ENCODE assay signal across 9 mouse cellular contexts in the genomic region with DNA sequence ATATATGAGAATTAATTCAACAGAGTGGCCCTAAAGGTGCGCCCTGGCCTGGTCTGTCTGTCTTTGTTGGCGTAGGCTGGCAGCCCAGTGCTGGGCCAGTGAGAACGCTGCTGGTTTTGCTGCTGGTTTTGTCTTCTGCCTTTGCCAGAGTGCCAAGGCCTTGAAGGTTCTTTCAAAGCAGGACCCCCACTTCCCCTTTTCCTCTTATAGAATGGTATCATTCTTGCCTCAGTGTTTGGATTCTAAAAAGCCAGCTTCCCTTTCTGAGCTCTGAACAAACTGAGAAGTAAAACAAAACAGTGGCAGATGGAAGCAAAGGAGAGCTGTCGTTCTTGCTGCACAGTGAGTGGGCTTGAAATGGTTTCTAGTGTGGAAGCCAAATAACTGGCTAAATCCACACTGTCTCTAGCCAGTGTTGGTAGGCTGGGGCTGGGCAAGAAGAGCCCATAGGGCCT.
DNase-seq lines count a peak whose midpoint lies in the region; ATAC-seq and TF ChIP-seq lines count a peak whose summit lies in the region.
"Had no signal": no experiment of that assay in that cellular context is flagged by ENCODE, and none has a peak within 500 bp of the region (broad histone marks: within the 10 kb centered on the region; RNA-seq: fewer than 3 reads in every experiment).

No protein-coding gene starts in this region.

- no peak for ATAC-seq in neural tube, embryonic 13.5 days (ENCODE audit: low read depth)
- ATAC-seq in hindbrain, postnatal 0 days = no peak

- no peak overlapping the region for H3K4me3 ChIP-seq in neural tube, embryonic 13.5 days
- H3K4me3 ChIP-seq in hindbrain, postnatal 0 days (ENCODE audit: low read length) = no peak overlapping the region
- H3K4me3 ChIP-seq in heart, adult 2 months = no peak overlapping the region
- H3K4me3 ChIP-seq: limb, embryonic 13.5 days had no signal

- 75% methylated on average over 4 of the region's 4 CpGs for WGBS in neural tube, embryonic 13.5 days
- 60% methylated on average over 4 of the region's 4 CpGs for WGBS in hindbrain, postnatal 0 days
- WGBS in heart, adult 2 months = 80% methylated on average over 4 of the region's 4 CpGs

- no peaks in the 10 kb centered on the region for H3K36me3 ChIP-seq in neural tube, embryonic 13.5 days
- H3K36me3 ChIP-seq in hindbrain, postnatal 0 days (ENCODE audit: insufficient read depth, low read length) = no peaks in the 10 kb centered on the region
- H3K36me3 ChIP-seq in heart, adult 2 months (ENCODE audit: control insufficient read depth, insufficient read depth, low read length) = no peaks in the 10 kb centered on the region
- H3K36me3 ChIP-seq: limb, embryonic 13.5 days had no signal

- 0 out of 2 replicates have a peak overlapping the region, but pooled peaks have one; percentile 18 for H3K9ac ChIP-seq in neural tube, embryonic 13.5 days
- H3K9ac ChIP-seq in hindbrain, postnatal 0 days (replicated peaks; ENCODE audit: low read length) = no peak overlapping the region
- H3K9ac ChIP-seq in heart, adult 2 months (ENCODE audit: low read depth, low read length) = no peak overlapping the region
- H3K9ac ChIP-seq: limb, embryonic 13.5 days had no signal

- no peak for TF ChIP-seq CTCF in hindbrain, postnatal 0 days (IDR thresholded peaks at IDR 0.05; ENCODE audit: low read depth)
- TF ChIP-seq CTCF in heart, adult 2 months (IDR thresholded peaks at IDR 0.05) = no peak

- no peaks in the 10 kb centered on the region for H3K9me3 ChIP-seq in neural tube, embryonic 13.5 days
- no peaks in the 10 kb centered on the region for H3K9me3 ChIP-seq in hindbrain, postnatal 0 days (ENCODE audit: low read length)
- H3K9me3 ChIP-seq: limb, embryonic 13.5 days had no signal

- no peak for TF ChIP-seq EP300 in heart, adult 2 months (IDR thresholded peaks at IDR 0.05; ENCODE audit: insufficient read depth, low read depth, low read length)

- H3K27me3 ChIP-seq in neural tube, embryonic 13.5 days = no peaks in the 10 kb centered on the region
- H3K27me3 ChIP-seq in hindbrain, postnatal 0 days (ENCODE audit: insufficient read depth, low read length) = no peaks in the 10 kb centered on the region
- no peaks in the 10 kb centered on the region for H3K27me3 ChIP-seq in heart, adult 2 months (ENCODE audit: control insufficient read depth, insufficient read depth, low read length)
- H3K27me3 ChIP-seq: limb, embryonic 13.5 days had no signal

- H3K79me2 ChIP-seq in heart, adult 2 months (replicated peaks; ENCODE audit: control insufficient read depth, insufficient read depth, low read length) = no peaks in the 10 kb centered on the region

- H3K4me1 ChIP-seq in neural tube, embryonic 13.5 days (replicated peaks) = peaks cover 65% of the 10 kb centered on the region
- peaks cover 40% of the 10 kb centered on the region for H3K4me1 ChIP-seq in hindbrain, postnatal 0 days (ENCODE audit: insufficient read depth, low read length)
- H3K4me1 ChIP-seq in heart, adult 2 months (ENCODE audit: control insufficient read depth, insufficient read depth, low read length) = peaks cover 2% of the 10 kb centered on the region; the same call in 1 of the 2 replicates

- no peak for DNase-seq in neural tube, embryonic 10.5 days (ENCODE audit: extremely low spot score, low spot score)
- peak; percentile 52 for DNase-seq in cerebellum, adult 9-10 months
- DNase-seq in hindbrain, postnatal 0 days (ENCODE audit: low spot score) = peak; percentile 20
- peak; percentile 22 for DNase-seq in naive thymus-derived CD4-positive, alpha-beta T cell, adult 2 months (ENCODE audit: low read depth)
- DNase-seq in urinary bladder, postnatal 36 days (ENCODE audit: low spot score in 2 of 2) = no peak
- no peak for DNase-seq in gastrocnemius, adult 8-10 months (ENCODE audit: low spot score in 2 of 2)
- no peak for DNase-seq in heart, adult 2 months

- H3K27ac ChIP-seq in neural tube, embryonic 13.5 days (replicated peaks) = peak overlapping the region; percentile 30; the same call in 1 of the 2 replicates
- peak overlapping the region; percentile 52 for H3K27ac ChIP-seq in hindbrain, postnatal 0 days
- no peak overlapping the region for H3K27ac ChIP-seq in heart, adult 2 months
- H3K27ac ChIP-seq: limb, embryonic 13.5 days had no signal

- intact Hi-C loops in heart, adult 2 months (cut with DNase I) = no loop called here

- no peak overlapping the region for H3K4me2 ChIP-seq in neural tube, embryonic 13.5 days
- H3K4me2 ChIP-seq in hindbrain, postnatal 0 days (ENCODE audit: low read depth, low read length) = no peak overlapping the region
- H3K4me2 ChIP-seq: limb, embryonic 13.5 days had no signal

- TF ChIP-seq POLR2A in heart, adult 2 months (IDR thresholded peaks at IDR 0.05; ENCODE audit: insufficient read depth, low read depth, low read length) = no peak

Comparison
In these comparisons a context has a peak if more than half of its experiments do, and no peak if none do; other contexts are left out.
1. DNase-seq: peak in cerebellum, adult 9-10 months (single experiment), hindbrain, postnatal 0 days (single experiment) and naive thymus-derived CD4-positive, alpha-beta T cell, adult 2 months (single experiment); none in neural tube, embryonic 10.5 days (single experiment), urinary bladder, postnatal 36 days (0 of 2), gastrocnemius, adult 8-10 months (0 of 2) and heart, adult 2 months (0 of 2).